Mouse (Mus musculus): Measurements from ENCODE around the gene Hc. TPM values are rescaled to one million over a fixed set of nuclear protein-coding genes. Genes with fewer than 3 reads are reported as not detected.

Gene Hc
- total RNA-seq (2021) = not detected
- long read RNA-seq, experiment 1 = 0 reads
- long read RNA-seq, experiment 2 = 0 reads

- DNase-seq (ENCODE audit: low spot score in 2 of 2) = no peak
Observed at GRCm38 (mm10) chr2:35061338-35061737, at the start of gene Hc. Gene Hc, minus strand, starts transcription at chr2:35061438.

- no peak for DNase-seq (ENCODE audit: low spot score in 2 of 2)
Observed at GRCm38 (mm10) chr2:35110521-35110920, 49.3 kb upstream of the Hc start.

DNA sequence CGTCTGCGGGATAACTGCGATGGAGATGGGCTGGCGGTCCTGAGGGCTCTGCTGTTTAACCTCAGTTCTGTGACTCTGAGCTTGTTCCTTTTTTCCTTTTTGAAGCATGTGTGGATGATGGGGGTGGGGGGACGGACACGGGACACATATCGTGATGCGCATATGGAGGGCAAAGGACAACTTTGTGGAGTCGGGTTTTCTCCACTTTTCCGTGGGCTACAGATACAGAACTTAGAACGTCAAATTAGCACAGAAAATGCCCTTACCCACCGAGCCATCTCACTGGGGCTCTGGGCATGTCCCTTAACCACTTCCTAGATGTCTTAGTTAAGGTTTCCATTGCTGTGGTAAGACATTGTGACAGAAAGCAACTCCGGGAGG is 48.7 kb upstream of the Hc start:
- DNase-seq (ENCODE audit: low spot score in 2 of 2) = no peak

GRCm38 (mm10) chr2:35109141-35109923 is 48.1 kb upstream of the Hc start, which contains the start of gene Cntrl:
Gene Cntrl, plus strand, starts transcription at chr2:35109492.
- DNase-seq (ENCODE audit: low spot score in 2 of 2) = peak; percentile 94 to 96

DNA sequence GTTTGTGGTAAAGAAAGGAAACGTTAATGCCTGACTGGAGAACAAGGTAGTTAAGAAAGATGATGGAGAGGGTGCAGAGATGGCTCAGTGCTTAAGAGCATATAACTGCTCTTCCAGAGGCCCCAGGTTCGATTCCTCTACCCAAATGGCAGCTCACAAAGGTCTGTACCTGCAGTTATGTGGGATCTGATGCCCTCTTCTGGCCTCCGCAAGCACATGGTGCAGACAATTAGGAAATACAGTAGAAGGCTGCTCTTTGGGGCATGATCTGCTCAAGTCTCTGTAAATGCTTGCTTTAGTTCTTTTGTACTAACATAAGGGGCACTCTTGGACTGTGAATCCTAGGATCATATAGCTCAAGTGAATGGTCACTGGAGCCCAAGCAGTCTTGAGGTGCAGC is 47.5 kb upstream of the Hc start:
- peak in 1 of 2 experiments; percentile 12 for DNase-seq (ENCODE audit: low spot score in 2 of 2)

DNA sequence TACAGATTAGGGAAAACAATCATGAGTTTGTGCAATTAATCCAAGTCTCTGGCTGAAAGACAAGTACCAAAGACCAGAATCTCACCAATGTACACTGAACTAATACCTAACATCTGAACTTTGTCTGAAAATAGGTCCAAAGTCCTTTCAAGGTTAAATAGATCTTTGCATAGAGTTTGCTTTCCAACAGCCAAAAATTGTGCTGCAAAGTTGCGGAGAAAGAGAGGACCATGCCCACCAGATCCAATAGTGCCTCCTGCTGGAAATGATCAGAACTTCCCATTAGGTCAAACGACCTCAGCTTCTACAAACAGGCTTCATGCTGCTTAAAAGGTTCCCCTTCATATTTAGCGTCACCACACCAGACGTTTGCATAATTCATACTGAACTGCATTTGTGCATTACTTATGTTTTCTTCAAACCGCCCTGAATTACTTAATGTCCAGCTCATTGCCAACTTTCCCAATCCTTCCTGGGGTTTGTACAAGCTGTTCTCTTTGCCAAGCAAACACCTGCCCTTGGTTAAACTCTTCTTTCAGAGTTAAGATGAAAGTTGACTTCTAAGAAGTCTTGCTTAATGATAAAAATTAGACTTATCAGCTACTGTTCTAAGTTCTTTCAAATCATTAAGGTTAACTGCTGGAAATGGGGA is 46.9 kb upstream of the Hc start:
- no peak for DNase-seq (ENCODE audit: low spot score in 2 of 2)

DNA sequence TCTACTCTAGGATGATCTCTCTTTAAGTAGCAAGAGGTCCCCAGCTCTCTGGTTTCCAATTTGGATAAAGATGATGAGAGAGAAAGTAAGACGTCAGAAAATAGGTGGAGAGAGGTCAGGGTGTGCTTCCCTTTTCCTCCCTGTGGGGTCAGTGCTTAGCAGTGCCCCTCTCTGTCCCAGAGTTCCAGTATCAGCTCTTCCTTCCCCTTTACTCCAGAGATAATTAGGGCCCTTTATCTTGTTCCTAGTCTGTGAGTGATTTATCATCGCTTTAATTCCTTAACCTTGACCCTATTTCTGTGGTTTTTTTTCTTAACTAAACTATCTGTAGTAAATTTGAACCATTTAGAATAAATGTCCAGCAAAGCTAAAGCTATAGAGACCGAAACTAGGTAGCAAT is 43.6 kb upstream of the Hc start:
- DNase-seq (ENCODE audit: low spot score in 2 of 2) = no peak

GRCm38 (mm10) chr2:35103558-35103957 is 42.3 kb upstream of the Hc start:
- DNase-seq (ENCODE audit: low spot score in 2 of 2) = no peak

DNA sequence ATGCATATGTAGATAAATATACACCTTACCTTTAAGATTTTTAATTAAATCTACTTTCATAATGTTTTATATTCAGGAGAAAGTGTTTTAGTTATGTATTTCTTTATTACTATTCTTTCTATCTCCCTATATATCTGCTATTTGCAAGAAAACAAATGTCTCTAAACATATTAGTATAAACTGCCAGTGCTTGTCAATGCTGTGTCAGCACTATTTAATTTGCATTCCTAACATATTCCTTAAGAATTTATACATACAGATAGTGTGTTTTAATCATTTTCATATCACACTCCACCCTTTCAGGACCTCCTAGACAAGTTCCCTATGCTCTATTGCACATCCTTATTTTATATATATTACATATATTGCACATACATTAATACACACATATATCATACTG is 41.5 kb upstream of the Hc start:
- DNase-seq (ENCODE audit: low spot score in 2 of 2) = no peak

GRCm38 (mm10) chr2:35101443-35101842 is 40.2 kb upstream of the Hc start, which contains the start of gene AI182371:
Gene AI182371, minus strand, starts transcription at chr2:35101543.
- DNase-seq (ENCODE audit: low spot score in 2 of 2) = no peak

GRCm38 (mm10) chr2:35100529-35100928 is 39.3 kb upstream of the Hc start:
- DNase-seq (ENCODE audit: low spot score in 2 of 2) = no peak

- DNase-seq (ENCODE audit: low spot score in 2 of 2) = no peak
Observed at GRCm38 (mm10) chr2:35087418-35087817, 26.2 kb upstream of the Hc start.

DNA sequence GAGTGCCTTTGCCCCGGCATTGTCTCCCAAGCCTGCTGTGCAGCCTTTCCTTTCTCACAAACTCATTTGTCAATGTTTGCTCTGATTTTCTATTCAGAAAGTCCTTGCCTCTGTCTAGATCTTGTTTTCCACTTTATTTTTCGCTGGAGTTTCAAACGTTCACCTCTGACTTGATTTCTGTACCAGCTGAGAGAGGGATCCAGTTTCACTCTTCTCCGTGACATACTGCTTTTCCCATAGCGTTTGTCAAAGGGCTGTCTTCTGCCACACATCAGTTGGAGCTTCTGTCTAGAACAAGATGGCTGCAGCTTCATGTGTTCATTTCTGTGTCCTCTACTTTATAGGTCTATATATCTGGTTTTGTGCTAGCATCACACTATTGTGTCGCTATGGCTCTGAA is 17.9 kb upstream of the Hc start:
- no peak for DNase-seq (ENCODE audit: low spot score in 2 of 2)

GRCm38 (mm10) chr2:35074328-35074727 is 13.1 kb upstream of the Hc start:
- DNase-seq (ENCODE audit: low spot score in 2 of 2) = no peak

GRCm38 (mm10) chr2:35072547-35072946 is 11.3 kb upstream of the Hc start:
- DNase-seq (ENCODE audit: low spot score in 2 of 2) = no peak

GRCm38 (mm10) chr2:35070275-35070674 is 9.0 kb upstream of the Hc start:
- DNase-seq (ENCODE audit: low spot score in 2 of 2) = no peak

DNA sequence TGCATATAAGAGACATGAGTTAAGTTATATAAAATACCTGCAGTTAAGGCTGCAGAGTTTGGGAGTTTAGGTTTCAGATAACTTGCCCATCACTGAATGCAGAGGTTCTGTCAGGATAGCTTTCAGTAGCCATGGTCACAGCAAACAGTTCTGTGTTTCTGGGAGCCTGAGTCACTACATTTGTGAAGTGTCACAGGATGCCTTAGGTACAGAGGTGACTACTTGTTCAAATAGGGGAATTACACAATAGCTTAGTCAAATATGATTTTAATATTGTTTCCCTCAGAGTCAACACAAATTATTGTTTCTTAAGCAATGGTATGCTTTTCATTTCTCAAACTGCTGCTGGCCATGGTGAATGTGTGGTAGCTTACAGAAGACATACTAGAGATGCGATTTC is 7.9 kb upstream of the Hc start:
- DNase-seq (ENCODE audit: low spot score in 2 of 2) = no peak

DNA sequence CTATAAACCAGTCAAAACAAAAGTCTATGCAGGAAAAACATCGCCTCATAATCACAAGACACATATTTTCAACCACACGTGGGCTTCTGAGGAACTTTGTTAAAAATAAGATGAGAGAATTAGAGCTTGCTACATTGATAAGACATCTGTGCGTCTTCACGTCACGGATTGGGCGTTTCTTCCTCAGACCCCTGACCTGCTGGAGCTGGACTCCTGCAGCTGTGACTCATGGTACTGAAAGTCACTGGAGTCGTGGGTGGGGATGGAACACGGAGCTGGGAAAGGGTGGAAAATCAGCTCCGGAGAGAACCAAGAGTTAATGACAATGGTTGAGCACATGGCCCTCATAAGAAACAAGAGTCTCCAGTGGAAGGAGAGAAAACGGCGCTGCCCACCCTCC is 5.9 kb upstream of the Hc start:
- no peak for DNase-seq (ENCODE audit: low spot score in 2 of 2)

GRCm38 (mm10) chr2:35066525-35067082 is 5.4 kb upstream of the Hc start:
- DNase-seq (ENCODE audit: low spot score in 2 of 2) = no peak

DNA sequence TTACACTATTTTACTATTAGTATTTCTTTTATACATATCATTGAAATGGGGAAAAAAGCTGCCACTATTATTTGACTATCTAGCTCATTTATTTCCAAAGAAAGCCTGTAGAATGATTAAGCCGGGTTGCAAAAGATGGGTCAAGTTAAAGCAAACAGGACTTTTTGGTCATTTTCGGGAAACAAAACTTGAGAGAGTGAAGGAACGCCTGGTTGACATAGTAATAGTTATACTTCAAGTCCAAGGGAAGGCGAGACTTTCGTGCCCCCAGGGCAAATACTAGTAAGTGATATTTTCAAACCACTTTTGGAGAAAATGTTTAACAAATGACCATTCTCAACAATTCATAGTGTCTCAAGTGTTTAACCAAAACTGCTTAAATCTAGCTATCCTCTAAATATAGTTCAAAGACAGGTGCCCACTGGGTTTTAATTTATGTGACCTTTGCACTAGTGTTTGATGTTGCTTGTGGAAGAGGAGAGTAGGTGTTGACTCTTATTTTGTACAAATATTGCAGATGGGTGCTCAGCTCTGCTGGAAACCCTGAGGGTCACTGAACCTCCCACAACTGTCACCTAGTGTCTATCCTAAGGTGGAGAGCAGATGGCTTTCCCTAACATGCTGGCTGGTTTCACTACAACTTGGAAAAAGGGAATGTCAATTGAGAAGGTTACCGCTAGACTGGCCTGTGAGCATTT is 2.2 kb upstream of the Hc start:
- no peak for DNase-seq (ENCODE audit: low spot score in 2 of 2)

DNA sequence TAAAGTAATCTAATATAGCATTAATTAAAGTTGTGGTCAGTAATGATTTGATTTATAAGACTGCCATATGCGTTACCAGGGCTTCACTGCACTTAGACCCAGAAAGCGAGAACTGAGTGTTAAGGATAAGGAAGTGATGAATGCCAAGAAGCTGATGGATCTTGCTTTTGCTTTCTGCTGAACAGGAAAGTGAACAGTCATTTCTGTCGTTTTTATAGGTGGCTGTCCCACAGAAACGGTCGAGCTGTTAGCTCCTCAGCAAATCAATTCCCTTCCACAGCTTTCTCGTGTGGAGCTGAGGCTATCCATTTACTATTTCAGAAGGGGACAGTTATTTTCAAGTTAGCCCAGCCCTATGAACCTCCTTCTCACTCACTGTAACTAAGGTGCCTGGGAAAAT is 341 bp downstream of the Hc start:
- no peak for DNase-seq (ENCODE audit: low spot score in 2 of 2)

- no peak for DNase-seq (ENCODE audit: low spot score in 2 of 2)
Observed at GRCm38 (mm10) chr2:35060256-35060655, 982 bp downstream of the Hc start.
